Mouse (Mus musculus) forebrain, embryonic 12.5 days (tissue): Measurements from ENCODE around the gene Ubl4b. TPM values are rescaled to one million over a fixed set of nuclear protein-coding genes. Genes with fewer than 3 reads are reported as not detected.

ENCODE experiments used
- ATAC-seq: fragments of 200-750 bp; cut with Nextera tagmentation; 2 replicates; pipeline ENCODE4 v1.8.0; 2017; ENCODE audit warnings: moderate TSS enrichment; ENCODE audit not compliant: low FRiP score
- H3K27ac ChIP-seq: fragments of 300-500 bp; sonication (generic); 2 replicates; pipeline ENCODE4 v1.5.1; 2016; ENCODE audit warnings: mild to moderate bottlenecking
- H3K27me3 ChIP-seq: fragments of 300-500 bp; sonication (generic); 2 replicates; pipeline ENCODE4 v1.6.1; 2016; ENCODE audit warnings: mild to moderate bottlenecking
- H3K36me3 ChIP-seq: fragments of 300-500 bp; sonication (generic); replicated peaks from 2 replicates; pipeline ENCODE4 v1.6.1; 2016; ENCODE audit warnings: mild to moderate bottlenecking
- H3K4me1 ChIP-seq: fragments of 300-500 bp; sonication (generic); 2 replicates; pipeline ENCODE4 v1.6.1; 2016
- H3K4me2 ChIP-seq: fragments of 300-500 bp; sonication (generic); 2 replicates; pipeline ENCODE4 v1.6.1; 2016; ENCODE audit warnings: mild to moderate bottlenecking, moderate library complexity
- H3K4me3 ChIP-seq: fragments of 300-500 bp; sonication (generic); replicated peaks from 2 replicates; pipeline ENCODE4 v1.5.1; 2016; ENCODE audit warnings: mild to moderate bottlenecking
- H3K9ac ChIP-seq: fragments of 300-500 bp; sonication (generic); 2 replicates; pipeline ENCODE4 v1.6.1; 2016; ENCODE audit warnings: mild to moderate bottlenecking
- H3K9me3 ChIP-seq: fragments of 300-500 bp; sonication (generic); 2 replicates; pipeline ENCODE4 v1.6.1; 2016
- WGBS: fragments of 180-500 bp; shearing (Covaris S2); methylation state at CpG from one replicate; pipeline ENCODE4 v1.1.7; 2016; 5-methylcytosine and 5-hydroxymethylcytosine counted together
- polyA plus RNA-seq: library from polyadenylated mRNA; unstranded; fragments of >200 nt; fragmentation: Nextera tagmentation; extraction: Ambion mirVana; gene quantifications from 2 replicates; pipeline ENCODE4 v1.2.1, GENCODE M21; 2016

Gene Ubl4b
- polyA plus RNA-seq, 1 experiment from 2014 or later = 0.27 TPM

DNA sequence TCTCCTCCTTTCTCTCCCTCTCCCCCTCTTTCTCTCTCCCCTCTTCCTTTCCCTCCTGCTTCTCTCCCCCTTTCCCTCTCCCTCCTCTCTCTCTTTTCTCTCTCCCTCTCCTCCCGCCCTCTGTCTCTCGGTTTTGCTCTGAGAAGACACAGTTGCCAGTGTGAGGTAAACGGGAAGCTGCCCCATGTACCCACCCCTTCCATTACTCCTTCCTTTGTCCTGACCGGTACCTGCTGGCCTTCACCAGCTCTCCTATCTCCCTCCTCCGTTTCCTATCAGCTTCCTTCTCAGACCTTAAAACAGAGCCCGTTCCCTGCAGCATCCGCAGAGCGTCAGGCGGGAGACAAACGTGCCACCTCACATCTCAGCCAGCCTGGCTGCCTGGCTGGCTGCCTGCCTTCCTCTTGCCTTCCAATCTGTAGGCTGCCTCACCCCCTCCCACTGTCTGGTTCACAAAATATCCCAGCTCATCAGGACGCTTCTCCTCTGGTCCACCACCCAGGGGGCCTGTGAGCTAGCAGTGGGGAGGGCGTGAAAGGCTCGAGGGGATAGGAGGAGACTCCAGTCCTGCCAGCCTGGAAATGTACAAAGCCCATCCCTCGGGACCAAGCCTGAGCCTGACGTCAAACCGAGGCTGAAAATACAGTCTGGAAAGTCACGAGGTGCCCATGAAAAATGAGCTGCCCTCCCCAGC is 17.9 kb downstream of the Ubl4b start:
- peak overlapping the region; percentile 44 for H3K9ac ChIP-seq
- peaks cover 14% of the 10 kb centered on the region for H3K4me1 ChIP-seq
- peak overlapping the region; percentile 52 for H3K4me2 ChIP-seq
- no peaks in the 10 kb centered on the region for H3K36me3 ChIP-seq
- WGBS = 5% methylated on average over 17 of the region's 17 CpGs
- peak overlapping the region; percentile 25 for H3K4me3 ChIP-seq
- H3K9me3 ChIP-seq = no peaks in the 10 kb centered on the region
- peak overlapping the region; percentile 72 for H3K27ac ChIP-seq
- peak; percentile 89 for ATAC-seq
- H3K27me3 ChIP-seq = peaks cover 12% of the 10 kb centered on the region; the same call in 1 of the 2 replicates

DNA sequence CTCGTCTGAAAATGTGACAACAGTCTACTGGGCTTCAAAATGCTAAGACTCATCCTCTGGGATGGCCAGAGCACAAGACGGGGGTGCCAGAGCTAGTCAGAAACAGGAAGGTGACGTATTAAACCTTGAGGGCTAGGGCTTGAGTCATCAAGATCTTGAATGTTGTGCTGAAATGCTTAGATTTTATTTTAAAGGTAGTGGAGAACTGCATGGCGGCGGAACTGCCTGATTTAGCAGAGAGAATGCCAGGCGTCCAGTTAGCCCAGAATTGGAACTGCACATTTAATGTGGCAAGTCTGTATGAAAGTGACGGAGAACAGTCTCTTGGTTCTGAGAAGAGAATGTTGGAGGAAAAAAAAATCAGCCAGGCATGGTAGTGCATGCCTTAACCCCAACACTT is 19.9 kb downstream of the Ubl4b start:
- Histone ChIP-seq H3K9me3 (no peaks in the 10 kb centered on the region), H3K9ac (no peak overlapping the region), H3K4me2 (no peak overlapping the region), H3K4me1 (peaks cover 14% of the 10 kb centered on the region), H3K27me3 (peaks cover 12% of the 10 kb centered on the region; the same call in 1 of the 2 replicates), H3K4me3 (no peak overlapping the region), H3K27ac (no peak overlapping the region), H3K36me3 (no peaks in the 10 kb centered on the region)
- no peak for ATAC-seq
- WGBS = 84% methylated on average over 7 of the region's 7 CpGs

DNA sequence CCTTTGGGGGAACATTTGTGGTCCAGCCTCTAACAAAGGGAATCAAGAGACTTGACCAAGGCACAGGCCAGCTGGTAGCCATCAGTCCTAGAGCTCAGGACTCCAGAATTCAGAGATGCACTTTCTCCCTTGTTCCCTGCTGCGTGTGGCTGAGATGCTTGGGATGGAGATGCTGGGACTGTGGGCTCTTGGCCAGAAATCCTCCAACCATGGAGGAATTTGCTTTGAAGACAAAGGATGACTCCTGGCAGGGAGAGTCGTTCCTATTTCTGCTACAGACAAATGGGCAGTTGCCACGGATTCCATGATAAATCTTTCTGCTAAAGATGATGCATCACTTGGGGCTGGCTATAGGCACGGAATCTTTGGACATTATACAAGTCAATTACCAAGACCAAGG is 21.3 kb downstream of the Ubl4b start:
- ATAC-seq = no peak
- WGBS = 79% methylated on average over 4 of the region's 4 CpGs
- Histone ChIP-seq H3K27ac (no peak overlapping the region), H3K4me2 (no peak overlapping the region), H3K9me3 (no peaks in the 10 kb centered on the region), H3K9ac (no peak overlapping the region), H3K36me3 (no peaks in the 10 kb centered on the region), H3K4me3 (no peak overlapping the region), H3K4me1 (peaks cover 22% of the 10 kb centered on the region), H3K27me3 (peaks cover 12% of the 10 kb centered on the region; the same call in 1 of the 2 replicates)

DNA sequence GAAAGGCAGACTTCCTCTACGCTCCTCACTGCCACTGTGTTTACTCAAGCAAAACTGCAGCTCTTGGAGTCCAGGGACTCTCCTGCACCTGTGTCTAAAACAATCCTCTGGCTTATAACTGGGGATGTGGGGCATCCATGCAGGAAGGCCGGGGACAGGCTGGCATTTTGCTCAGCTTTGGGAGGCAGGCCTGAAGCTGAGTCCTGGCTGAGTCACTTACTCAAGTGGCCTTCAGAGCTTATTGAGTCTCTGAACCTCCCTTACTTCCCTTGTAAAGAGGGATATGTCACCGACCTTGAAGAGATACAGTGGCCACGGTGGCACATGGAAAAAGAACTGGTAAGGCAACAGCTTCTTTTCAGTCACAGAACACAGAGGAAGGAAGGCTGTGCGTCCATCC is 24.3 kb downstream of the Ubl4b start:
- WGBS = 85% methylated on average over 5 of the region's 5 CpGs
- H3K4me3 ChIP-seq = no peak overlapping the region
- no peaks in the 10 kb centered on the region for H3K9me3 ChIP-seq
- H3K4me2 ChIP-seq = no peak overlapping the region
- no peak overlapping the region for H3K27ac ChIP-seq
- no peak for ATAC-seq
- peaks cover 16% of the 10 kb centered on the region for H3K4me1 ChIP-seq
- no peak overlapping the region for H3K9ac ChIP-seq
- H3K27me3 ChIP-seq = no peaks in the 10 kb centered on the region
- no peaks in the 10 kb centered on the region for H3K36me3 ChIP-seq

DNA sequence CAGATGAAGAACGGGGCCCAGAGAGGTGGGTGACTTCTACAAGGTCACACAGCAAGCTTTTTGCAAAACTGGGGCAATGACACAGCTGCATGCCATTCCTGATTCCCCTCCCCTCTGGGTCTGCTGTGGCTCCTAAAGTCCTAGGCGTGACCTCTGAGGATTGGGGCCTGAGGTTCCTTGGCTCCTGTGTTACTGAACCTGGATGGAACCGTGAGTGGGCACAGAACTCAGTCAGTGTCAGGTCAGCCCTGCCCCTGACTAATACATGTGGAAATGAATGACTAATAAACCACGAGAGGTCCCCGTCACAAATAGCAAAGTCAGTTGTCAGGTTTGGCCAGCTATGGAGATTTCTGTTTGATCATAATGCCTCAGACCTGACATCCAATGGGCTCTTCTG is 25.7 kb downstream of the Ubl4b start:
- no peak overlapping the region for H3K9ac ChIP-seq
- H3K4me1 ChIP-seq = peaks cover 20% of the 10 kb centered on the region
- H3K4me2 ChIP-seq = no peak overlapping the region
- WGBS = 72% methylated on average over 5 of the region's 5 CpGs
- H3K27me3 ChIP-seq = no peaks in the 10 kb centered on the region
- no peaks in the 10 kb centered on the region for H3K36me3 ChIP-seq
- peak overlapping the region; percentile 86; the same call in 1 of the 2 replicates for H3K27ac ChIP-seq
- H3K4me3 ChIP-seq = no peak overlapping the region
- peak; percentile 45 for ATAC-seq
- no peaks in the 10 kb centered on the region for H3K9me3 ChIP-seq

DNA sequence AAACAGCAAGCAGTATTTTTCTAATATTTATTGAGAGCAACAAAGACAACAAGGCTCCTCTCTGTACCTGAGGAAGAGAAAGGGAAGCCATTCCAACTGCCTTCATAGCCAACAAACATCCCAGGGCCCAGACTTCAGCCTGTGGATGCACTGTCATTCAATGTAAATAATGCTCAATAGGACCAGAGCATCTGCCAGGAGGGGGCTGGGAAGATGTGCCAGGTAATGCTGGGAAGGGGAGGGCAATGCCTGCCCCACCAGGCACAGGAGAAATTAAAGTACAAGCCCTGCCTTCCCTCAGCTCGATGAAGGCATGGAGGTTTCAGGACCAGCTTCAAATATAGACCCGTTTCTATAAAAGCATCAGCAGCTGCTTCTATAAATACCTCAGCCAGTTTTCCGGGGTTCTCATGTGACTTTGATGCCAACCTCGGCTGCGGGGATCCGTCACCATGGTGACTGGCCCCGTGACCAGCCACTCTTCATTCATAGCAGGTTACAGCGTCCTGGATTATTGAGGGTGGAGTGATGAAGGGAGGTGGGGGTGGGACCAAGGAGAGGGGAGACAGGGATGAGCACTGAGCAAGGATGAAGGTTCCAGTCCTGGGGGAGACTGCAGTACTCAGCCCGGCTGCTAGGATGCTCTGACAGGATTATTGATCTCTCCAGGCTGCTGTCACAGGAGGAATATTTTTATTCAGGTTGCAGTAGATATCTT is 26.3 kb downstream of the Ubl4b start:
- peak overlapping the region; percentile 39 for H3K4me2 ChIP-seq
- H3K4me3 ChIP-seq = no peak overlapping the region
- peaks cover 20% of the 10 kb centered on the region for H3K4me1 ChIP-seq
- H3K27me3 ChIP-seq = no peaks in the 10 kb centered on the region
- peak overlapping the region; percentile 33; the same call in 1 of the 2 replicates for H3K9ac ChIP-seq
- 15% methylated on average over 9 of the region's 9 CpGs for WGBS
- H3K36me3 ChIP-seq = no peaks in the 10 kb centered on the region
- H3K9me3 ChIP-seq = no peaks in the 10 kb centered on the region
- peak; percentile 97 for ATAC-seq
- H3K27ac ChIP-seq = peak overlapping the region; percentile 86

DNA sequence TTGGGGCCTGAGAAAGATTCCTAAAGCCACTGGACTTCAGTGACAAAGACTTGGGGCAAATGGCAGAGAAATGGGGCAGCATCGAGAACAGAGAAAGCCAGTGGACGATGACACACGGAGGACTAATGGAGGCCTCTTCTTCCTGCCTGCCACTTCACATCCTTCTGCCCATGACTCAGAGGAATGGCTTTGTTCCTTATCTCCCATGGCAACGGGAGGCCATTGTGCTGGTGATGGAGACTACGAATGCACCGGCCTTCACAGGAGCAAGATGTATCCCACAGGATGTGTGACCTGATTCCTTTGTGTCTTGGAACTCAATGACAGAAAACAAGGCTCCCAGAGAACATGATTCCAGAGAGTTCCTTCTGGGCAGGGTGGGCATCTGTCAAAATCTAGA is 30.3 kb downstream of the Ubl4b start:
- Histone ChIP-seq H3K4me2 (no peak overlapping the region), H3K4me3 (no peak overlapping the region), H3K36me3 (no peaks in the 10 kb centered on the region), H3K9ac (no peak overlapping the region), H3K27me3 (peaks cover 19% of the 10 kb centered on the region), H3K27ac (no peak overlapping the region), H3K9me3 (no peaks in the 10 kb centered on the region), H3K4me1 (peaks cover 20% of the 10 kb centered on the region)
- 52% methylated on average over 6 of the region's 6 CpGs for WGBS
- ATAC-seq = no peak

DNA sequence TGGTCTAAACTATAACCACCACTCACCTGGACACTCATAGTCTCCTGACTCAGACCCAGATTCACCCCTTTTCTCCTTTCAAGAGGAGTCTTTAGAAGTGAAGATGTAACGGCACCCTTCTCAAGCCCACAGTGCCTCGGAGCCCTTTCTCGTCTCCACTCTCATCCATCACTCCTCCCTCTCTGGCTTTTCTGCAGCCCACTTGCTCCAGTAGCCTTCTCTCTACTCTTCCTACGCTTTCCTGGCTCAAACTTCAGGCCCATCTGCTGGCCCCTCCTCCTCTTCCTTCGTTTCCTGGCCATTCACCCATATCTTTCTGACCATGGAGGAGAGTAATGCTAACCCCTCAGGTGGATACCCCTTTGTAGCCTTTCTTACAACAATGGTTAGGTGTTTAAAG is 33.9 kb downstream of the Ubl4b start:
- Histone ChIP-seq H3K9me3 (no peaks in the 10 kb centered on the region), H3K36me3 (no peaks in the 10 kb centered on the region), H3K9ac (no peak overlapping the region), H3K4me3 (no peak overlapping the region), H3K4me1 (peaks cover 18% of the 10 kb centered on the region), H3K27me3 (peaks cover 52% of the 10 kb centered on the region), H3K27ac (no peak overlapping the region), H3K4me2 (no peak overlapping the region)
- WGBS = 79% methylated on average over 5 of the region's 5 CpGs
- ATAC-seq = no peak

DNA sequence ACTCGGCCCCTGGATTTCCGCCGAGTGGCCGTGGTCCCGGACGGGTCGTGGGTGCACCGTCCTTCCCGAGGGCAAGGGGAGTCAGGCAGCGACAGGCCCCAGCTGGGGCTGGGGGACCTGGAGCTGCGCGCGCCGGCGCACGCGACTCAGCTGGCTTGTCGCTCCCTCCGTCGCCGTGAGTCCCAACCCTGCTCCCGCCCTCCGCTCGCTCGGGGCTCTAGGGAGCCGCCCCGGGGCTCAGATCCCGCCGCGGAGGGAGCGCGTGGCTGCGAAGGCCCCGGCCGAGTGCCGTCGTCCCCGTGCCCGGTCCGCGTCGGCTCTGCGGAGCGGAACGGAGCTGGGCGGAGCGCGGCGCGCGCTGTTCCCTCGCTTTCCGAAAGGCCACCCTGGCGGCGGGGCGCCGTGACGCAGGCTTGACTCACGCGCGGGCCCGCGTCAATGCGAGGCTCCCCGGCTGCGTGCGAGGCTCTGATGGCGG is 37.2 kb downstream of the Ubl4b start, which contains the start of gene Slc6a17:
Gene Slc6a17, minus strand, starts transcription at position 388 of the 478 bp plus-strand sequence.
- Histone ChIP-seq H3K27ac (peak within 1 kb of the TSS; percentile 59; the same call in 1 of the 2 replicates), H3K36me3 (no peaks in the 10 kb centered on the region), H3K4me2 (peak within 1 kb of the TSS; percentile 95), H3K4me3 (peak within 1 kb of the TSS; percentile 57), H3K4me1 (peaks cover 14% of the 10 kb centered on the region), H3K9ac (peak within 1 kb of the TSS; percentile 66), H3K27me3 (peaks cover 65% of the 10 kb centered on the region), H3K9me3 (no peaks in the 10 kb centered on the region)
- under 1% methylated on average over 68 of the region's 68 CpGs for WGBS
- ATAC-seq = peak; percentile 85

DNA sequence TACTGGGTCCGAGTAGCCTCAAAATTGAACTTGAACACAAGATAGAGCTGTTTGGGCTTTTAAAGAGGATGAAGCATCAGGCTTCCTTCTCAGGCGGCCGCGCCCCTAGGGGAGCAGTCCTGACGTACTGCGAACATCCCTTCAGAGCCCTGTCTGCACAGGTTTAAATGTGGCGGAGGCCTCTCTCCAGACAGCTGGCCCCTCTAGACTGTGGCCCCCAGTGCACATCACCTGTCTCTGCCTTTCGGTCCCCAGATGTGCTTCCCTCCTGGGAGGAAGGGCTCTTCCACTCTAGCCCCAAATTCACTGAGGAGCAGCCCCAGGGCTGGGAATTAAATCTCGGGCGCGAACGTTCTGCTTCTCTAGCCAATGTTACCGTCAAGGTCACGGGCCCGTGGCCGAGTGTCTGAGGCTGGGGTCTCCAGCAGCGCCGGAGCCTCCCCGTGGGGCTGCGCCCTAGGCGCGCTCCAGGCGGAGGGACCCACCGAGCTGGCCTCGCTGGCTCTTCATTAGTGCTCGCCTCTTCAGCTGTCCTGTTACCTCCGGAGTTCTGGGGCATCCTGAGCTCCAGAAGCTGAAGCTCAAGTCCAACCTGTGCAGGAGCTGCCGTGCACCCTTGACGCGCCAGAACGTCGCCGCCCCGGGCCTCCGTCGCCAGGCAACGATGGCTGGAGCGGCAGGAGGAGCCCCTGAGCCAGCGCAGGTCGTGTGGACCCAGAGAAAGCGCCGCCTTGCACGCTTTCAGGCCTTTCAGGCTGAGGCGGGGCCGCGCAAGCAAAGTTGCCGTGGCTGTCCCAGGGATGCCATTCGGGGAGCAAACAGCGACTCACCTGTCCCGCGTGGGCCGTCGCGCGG is 37.9 kb downstream of the Ubl4b start:
- Histone ChIP-seq H3K36me3 (no peaks in the 10 kb centered on the region), H3K27ac (peak overlapping the region; percentile 59; the same call in 1 of the 2 replicates)

DNA sequence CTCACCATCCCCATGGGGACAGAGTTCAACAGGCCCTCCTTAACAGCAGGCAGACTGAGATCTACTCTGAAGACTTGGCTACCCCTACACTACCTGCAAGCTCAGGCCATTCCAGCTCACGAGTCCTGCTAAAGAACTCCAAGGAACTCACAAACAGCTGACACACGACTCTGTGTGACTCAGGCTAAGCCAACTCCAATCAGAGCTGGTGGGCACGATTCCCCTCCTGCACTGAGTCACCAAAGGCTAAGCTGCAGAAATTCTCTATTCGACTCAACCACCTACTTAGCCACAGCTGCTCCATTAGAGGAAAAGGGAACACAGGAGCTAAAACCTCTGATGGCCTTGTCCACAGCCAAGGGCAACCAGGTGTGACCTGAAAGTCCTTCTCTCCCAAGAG is 38.9 kb downstream of the Ubl4b start:
- H3K4me2 ChIP-seq = no peak overlapping the region
- peaks cover 14% of the 10 kb centered on the region for H3K4me1 ChIP-seq
- no peak for ATAC-seq
- H3K27ac ChIP-seq = no peak overlapping the region
- peaks cover 58% of the 10 kb centered on the region for H3K27me3 ChIP-seq
- 80% methylated on average over 4 of the region's 4 CpGs for WGBS
- H3K4me3 ChIP-seq = no peak overlapping the region
- H3K36me3 ChIP-seq = no peaks in the 10 kb centered on the region
- no peaks in the 10 kb centered on the region for H3K9me3 ChIP-seq
- H3K9ac ChIP-seq = no peak overlapping the region

More for the DNA sequence above, 37.9 kb downstream of the Ubl4b start:
- H3K27me3 ChIP-seq = peaks cover 65% of the 10 kb centered on the region
- no peaks in the 10 kb centered on the region for H3K9me3 ChIP-seq
- ATAC-seq = peak; percentile 89
- H3K4me2 ChIP-seq = peak overlapping the region; percentile 95
- WGBS = 3% methylated on average over 55 of the region's 55 CpGs
- H3K4me1 ChIP-seq = peaks cover 14% of the 10 kb centered on the region
- H3K4me3 ChIP-seq = peak overlapping the region; percentile 57
- peak overlapping the region; percentile 66 for H3K9ac ChIP-seq

DNA sequence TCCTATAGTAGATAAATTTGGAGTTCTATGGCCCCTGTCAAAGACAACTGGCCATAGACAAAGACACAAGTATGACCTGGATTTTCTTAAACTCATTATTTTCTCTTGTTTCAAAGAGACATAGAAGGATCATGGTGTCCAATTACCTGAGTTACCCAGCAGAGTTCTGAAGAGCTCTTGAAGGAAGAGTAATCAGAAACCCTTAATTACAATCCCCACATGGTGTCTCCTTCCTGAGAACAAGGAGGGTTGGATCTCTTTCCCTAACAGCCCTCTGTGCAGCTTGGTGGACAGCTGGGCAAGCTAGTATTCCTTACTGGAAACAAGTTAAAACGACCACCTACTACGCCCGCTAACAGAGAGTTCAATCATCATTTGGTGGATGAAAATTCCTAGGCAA is 43.5 kb downstream of the Ubl4b start:
- ATAC-seq = no peak
- Histone ChIP-seq H3K9ac (no peak overlapping the region), H3K4me1 (peaks cover 8% of the 10 kb centered on the region), H3K4me3 (no peak overlapping the region), H3K4me2 (no peak overlapping the region), H3K27me3 (peaks cover 17% of the 10 kb centered on the region), H3K9me3 (no peaks in the 10 kb centered on the region), H3K36me3 (no peaks in the 10 kb centered on the region), H3K27ac (no peak overlapping the region)
- WGBS = 86% methylated on average over 3 of the region's 3 CpGs
